Mouse (Mus musculus) heart, adult 2 months (tissue): Measurements from ENCODE around the gene Ccr1. TPM values are rescaled to one million over a fixed set of nuclear protein-coding genes. Genes with fewer than 3 reads are reported as not detected.

Source experiments
- DNase-seq, 2 experiments: peaks; one replicate each; pipeline ENCODE4 v3.0.0; 2021
- H3K27ac ChIP-seq: fragments of 200-600 bp; 2 replicates; pipeline ENCODE4 v1.8.1; 2022
- H3K27me3 ChIP-seq: fragments of 200-500 bp; 2 replicates; pipeline ENCODE4 v1.6.1; 2012; ENCODE audit warnings: mild to moderate bottlenecking, low read length, inconsistent platforms, mixed read lengths; ENCODE audit not compliant: control insufficient read depth, insufficient read depth
- H3K36me3 ChIP-seq: fragments of 200-500 bp; 2 replicates; pipeline ENCODE4 v1.6.1; 2012; ENCODE audit warnings: low read length, inconsistent platforms; ENCODE audit not compliant: control insufficient read depth, insufficient read depth
- H3K4me1 ChIP-seq: fragments of 200-500 bp; 2 replicates; pipeline ENCODE4 v1.6.1; 2011; ENCODE audit warnings: low read length; ENCODE audit not compliant: control insufficient read depth, insufficient read depth
- H3K4me3 ChIP-seq: fragments of 200-600 bp; 2 replicates; pipeline ENCODE4 v1.8.1; 2022
- H3K79me2 ChIP-seq: fragments of 200-500 bp; replicated peaks from 2 replicates; pipeline ENCODE4 v1.6.1; 2012; ENCODE audit warnings: mild to moderate bottlenecking, inconsistent platforms, low read length, moderate library complexity, mixed read lengths; ENCODE audit not compliant: control insufficient read depth, insufficient read depth
- H3K9ac ChIP-seq: fragments of 200-500 bp; 2 replicates; pipeline ENCODE4 v1.6.1; 2012; ENCODE audit warnings: low read depth, mild to moderate bottlenecking, control low read depth, inconsistent platforms, low read length, mixed read lengths
- CTCF ChIP-seq: fragments of 200-600 bp; IDR thresholded peaks from 2 replicates; pipeline ENCODE4 v1.8.1; 2022; ENCODE audit warnings: antibody characterized with exemption, mild to moderate bottlenecking, moderate library complexity
- EP300 ChIP-seq: fragments of 200-500 bp; IDR thresholded peaks from 2 replicates; pipeline ENCODE4 v1.6.1; 2011; ENCODE audit warnings: low read depth, low read length, control low read depth; ENCODE audit not compliant: insufficient read depth
- POLR2A ChIP-seq: fragments of 200-500 bp; IDR thresholded peaks from 2 replicates; pipeline ENCODE4 v1.6.1; 2011; ENCODE audit warnings: mild to moderate bottlenecking, low read depth, low read length, control low read depth; ENCODE audit not compliant: insufficient read depth
- WGBS: fragments of 180-500 bp; shearing (Covaris S2); methylation state at CpG from one replicate; pipeline ENCODE4 v1.1.7; 2018; 5-methylcytosine and 5-hydroxymethylcytosine counted together
- intact Hi-C: fragments of 180-260 bp; cut with DNase I; formaldehyde crosslinking; loops from one replicate; pipeline ENCODE4 v1.15.1; 2025
- long read RNA-seq: library from polyadenylated mRNA; stranded (forward); transcript quantifications from one replicate; pipeline ENCODE4 v2.0.0, GENCODE M21; 2021
- polyA plus RNA-seq: library from polyadenylated mRNA; depleted of rRNA; stranded (reverse); fragments of >200 nt; gene quantifications from 2 replicates; pipeline ENCODE4 v1.2.3, GENCODE M21; 2012; rRNA removed
- total RNA-seq, 2 experiments: library from RNA; stranded (reverse); gene quantifications; 2 replicates each; pipeline ENCODE4 v1.2.3; 2021

The Ccr1 gene
- under 1 TPM; 0.48 to 0.89 TPM for total RNA-seq
- polyA plus RNA-seq: 0.96 and 1.8 TPM in 2 replicates
- long read RNA-seq: 0 reads

- no peaks in the 10 kb centered on the region for H3K27me3 ChIP-seq
- 71% methylated on average over 1 of the region's 1 CpGs for WGBS
- no peak within 1 kb of the TSS for H3K9ac ChIP-seq
- TF ChIP-seq EP300 (no peak), POLR2A (no peak), CTCF (no peak)
- no peaks in the 10 kb centered on the region for H3K4me1 ChIP-seq
- H3K4me3 ChIP-seq: no peak within 1 kb of the TSS
- DNase-seq: peak in 1 of 2 experiments; percentile 14
- intact Hi-C loops: no loop called here
- H3K27ac ChIP-seq: no peak within 1 kb of the TSS
- no peaks in the 10 kb centered on the region for H3K79me2 ChIP-seq
- no peaks in the 10 kb centered on the region for H3K36me3 ChIP-seq
These were observed at the start of gene Ccr1 for GRCm38 (mm10) chr9:123968290-123968912. Gene Ccr1 (minus strand): TSS chr9:123968692.

GRCm38 (mm10) chr9:124016048-124016447 lies 47.6 kb upstream of the Ccr1 start:
- intact Hi-C loops: no loop called here
- H3K27me3 ChIP-seq: no peaks in the 10 kb centered on the region
- no peaks in the 10 kb centered on the region for H3K79me2 ChIP-seq
- no peaks in the 10 kb centered on the region for H3K4me1 ChIP-seq
- DNase-seq: no peak
- H3K36me3 ChIP-seq: no peaks in the 10 kb centered on the region
- no peak overlapping the region for H3K9ac ChIP-seq
- WGBS: 46% methylated on average over 2 of the region's 2 CpGs
- TF ChIP-seq CTCF: no peak
- no peak for TF ChIP-seq POLR2A
- TF ChIP-seq EP300: no peak
- H3K4me3 ChIP-seq: no peak overlapping the region
- no peak overlapping the region for H3K27ac ChIP-seq

DNA sequence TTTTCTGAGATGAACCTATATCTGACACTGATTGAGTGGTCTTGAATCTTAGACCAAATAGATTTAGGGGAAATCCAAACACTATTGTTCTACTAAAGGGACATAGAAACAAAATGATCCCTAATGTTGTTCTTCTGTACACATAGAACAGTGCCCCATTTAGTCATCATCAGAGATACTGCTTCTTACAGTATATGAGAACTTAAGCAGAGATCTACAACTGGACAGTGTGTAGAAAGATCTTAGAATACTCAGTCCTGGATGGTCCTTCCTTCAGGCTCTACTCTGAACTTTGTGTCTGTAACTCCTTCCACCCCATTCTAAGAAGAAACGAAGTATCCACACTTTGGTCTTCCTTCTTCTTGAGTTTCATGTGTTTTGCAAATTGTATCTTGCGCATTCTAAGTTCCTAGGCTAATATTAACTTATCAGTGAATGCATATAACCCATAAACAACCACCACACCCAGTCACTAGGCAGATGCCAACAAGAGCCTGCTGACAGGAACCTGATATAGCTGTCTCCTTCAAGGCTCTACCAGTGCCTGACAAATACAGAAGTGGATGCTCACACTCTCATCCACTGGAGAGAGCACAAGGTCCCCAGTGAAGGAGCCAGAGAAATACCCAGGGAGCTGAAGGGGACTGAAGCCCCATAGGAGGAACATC lies 46.6 kb upstream of the Ccr1 start:
- no peak for DNase-seq
- Histone ChIP-seq H3K36me3 (no peaks in the 10 kb centered on the region), H3K4me1 (no peaks in the 10 kb centered on the region), H3K9ac (no peak overlapping the region), H3K27me3 (no peaks in the 10 kb centered on the region), H3K4me3 (no peak overlapping the region), H3K79me2 (no peaks in the 10 kb centered on the region), H3K27ac (no peak overlapping the region)
- TF ChIP-seq POLR2A (no peak), CTCF (no peak), EP300 (no peak)
- intact Hi-C loops: no loop called here
- 74% methylated on average over 2 of the region's 2 CpGs for WGBS

DNA sequence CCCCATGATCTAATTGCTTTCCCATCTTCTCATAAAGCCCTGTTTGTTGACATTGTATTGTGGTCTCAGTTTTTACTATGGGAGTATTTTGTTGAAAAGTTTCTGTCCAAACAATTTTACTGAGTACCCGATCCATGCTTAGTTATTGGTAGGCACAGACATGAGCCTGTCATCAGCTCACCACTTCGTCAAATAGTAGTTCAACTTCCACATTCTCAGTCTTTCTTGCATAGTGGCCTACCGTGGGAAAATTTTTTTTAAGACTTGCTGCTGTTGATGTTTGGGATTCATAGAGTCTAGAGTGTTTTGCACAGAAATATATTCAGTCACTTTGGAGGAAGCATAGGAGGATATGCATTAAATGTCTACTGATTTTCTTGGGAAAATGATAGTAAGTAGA lies 44.8 kb upstream of the Ccr1 start:
- no peak overlapping the region for H3K4me3 ChIP-seq
- H3K4me1 ChIP-seq: no peaks in the 10 kb centered on the region
- no peak overlapping the region for H3K9ac ChIP-seq
- no peaks in the 10 kb centered on the region for H3K27me3 ChIP-seq
- intact Hi-C loops: no loop called here
- no peak for TF ChIP-seq CTCF
- no peak for TF ChIP-seq EP300
- no peak for TF ChIP-seq POLR2A
- H3K79me2 ChIP-seq: no peaks in the 10 kb centered on the region
- DNase-seq: no peak
- no peaks in the 10 kb centered on the region for H3K36me3 ChIP-seq
- WGBS: 67% methylated on average over 3 of the region's 3 CpGs
- no peak overlapping the region for H3K27ac ChIP-seq

DNA sequence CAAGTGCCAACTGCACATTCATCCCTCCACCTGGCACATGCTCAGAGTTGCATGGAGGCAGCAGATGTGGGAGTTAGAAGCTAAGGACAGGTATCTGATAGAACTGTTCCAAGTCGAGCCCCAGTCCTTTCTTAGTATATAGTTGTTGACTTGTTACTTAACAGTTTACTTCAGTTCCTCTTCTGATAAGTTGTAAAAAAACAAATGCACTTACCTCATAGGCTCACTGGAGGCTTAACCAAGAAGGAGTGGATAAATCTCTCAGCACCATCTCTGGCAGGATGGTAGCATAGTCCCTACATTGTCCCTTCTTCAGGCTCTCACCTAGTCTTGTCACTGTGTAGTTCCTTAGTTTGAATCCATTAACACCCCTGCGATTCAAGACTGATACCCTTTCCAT lies 44.2 kb upstream of the Ccr1 start:
- H3K27ac ChIP-seq: no peak overlapping the region
- H3K36me3 ChIP-seq: no peaks in the 10 kb centered on the region
- no peaks in the 10 kb centered on the region for H3K4me1 ChIP-seq
- no peak overlapping the region for H3K9ac ChIP-seq
- no peaks in the 10 kb centered on the region for H3K27me3 ChIP-seq
- intact Hi-C loops: no loop called here
- DNase-seq: no peak
- WGBS: 50% methylated on average over 2 of the region's 2 CpGs
- H3K79me2 ChIP-seq: no peaks in the 10 kb centered on the region
- TF ChIP-seq POLR2A: no peak
- no peak for TF ChIP-seq CTCF
- no peak for TF ChIP-seq EP300
- no peak overlapping the region for H3K4me3 ChIP-seq

DNA sequence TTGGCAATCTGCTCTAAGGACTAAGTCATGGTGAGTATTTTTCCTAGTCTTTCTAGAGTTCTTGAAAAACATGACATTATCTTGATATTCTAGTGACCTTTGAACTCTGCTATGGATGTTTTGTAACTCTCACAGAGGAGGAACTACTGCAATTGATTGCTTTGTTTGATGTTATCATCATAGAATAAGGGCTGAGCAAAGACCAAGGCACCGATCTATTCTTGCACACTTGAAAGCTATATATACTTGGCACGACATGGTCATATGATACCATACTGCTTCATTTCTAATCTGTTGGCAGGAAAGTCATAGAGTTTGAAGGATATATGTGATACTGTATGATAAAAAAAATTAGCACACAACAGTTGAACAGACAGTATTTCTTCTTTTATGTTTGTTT lies 31.3 kb upstream of the Ccr1 start:
- H3K36me3 ChIP-seq: no peaks in the 10 kb centered on the region
- 67% methylated on average over 2 of the region's 2 CpGs for WGBS
- no peaks in the 10 kb centered on the region for H3K4me1 ChIP-seq
- no peak overlapping the region for H3K4me3 ChIP-seq
- no peaks in the 10 kb centered on the region for H3K79me2 ChIP-seq
- no peak overlapping the region for H3K27ac ChIP-seq
- H3K9ac ChIP-seq: no peak overlapping the region
- DNase-seq: no peak
- intact Hi-C loops: no loop called here
- TF ChIP-seq POLR2A (no peak), EP300 (no peak), CTCF (no peak)
- H3K27me3 ChIP-seq: no peaks in the 10 kb centered on the region
